Mouse (Mus musculus) ES-Bruce4 (cell line): ENCODE data around the gene Bak1.

ENCODE experiments used
- CTCF ChIP-seq: IDR thresholded peaks from one replicate; pipeline ENCODE4 v1.8.1; 2011; ENCODE audit warnings: low read depth, low read length
- EP300 ChIP-seq: IDR thresholded peaks from 2 replicates; pipeline ENCODE4 v1.6.1; 2011; ENCODE audit warnings: low read depth, low read length; ENCODE audit not compliant: insufficient read depth
- POLR2A ChIP-seq: IDR thresholded peaks from one replicate; pipeline ENCODE4 v1.8.1; 2011; ENCODE audit warnings: low read length; ENCODE audit not compliant: insufficient read depth

GRCm38 (mm10) chr17:27077133-27077532, 48.3 kb upstream of the Bak1 start:
- TF ChIP-seq EP300: no peak
- peak; percentile 25 for TF ChIP-seq CTCF
- no peak for TF ChIP-seq POLR2A
